Mouse (Mus musculus): Measurements from ENCODE around the gene Adcy9.

DNA sequence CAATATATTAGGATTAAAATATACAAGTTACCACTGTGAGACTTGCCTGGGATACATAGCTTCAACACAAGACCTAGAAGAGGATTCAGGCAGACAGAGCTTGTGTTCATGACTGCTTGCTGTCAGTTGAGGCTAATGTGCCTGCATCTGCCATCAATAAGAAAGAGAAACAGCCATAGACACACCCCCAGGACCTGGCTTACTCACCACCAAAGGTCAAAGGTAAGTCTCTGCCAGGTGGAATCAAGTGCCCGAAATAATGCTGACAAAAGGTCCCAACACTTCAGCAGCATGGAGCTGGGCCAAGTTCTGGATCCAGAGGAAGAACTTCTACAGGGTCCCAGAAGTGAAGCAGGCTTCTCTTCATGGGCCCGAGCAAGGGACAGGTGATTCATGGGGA, 86.9 kb downstream of the Adcy9 start:
- TF ChIP-seq CTCF (IDR thresholded peaks at IDR 0.05; ENCODE audit: low read depth, low read length) = no peak
- TF ChIP-seq POLR2A (IDR thresholded peaks at IDR 0.05; ENCODE audit: extremely low read depth, insufficient read depth, low read length) = no peak
